15 mouse cellular contexts compared by ENCODE assay signal in genomic region chr9:13443484-13444211, GRCm38 (mm10). TPM values are rescaled to one million over a fixed set of nuclear protein-coding genes. Genes with fewer than 3 reads are reported as not detected.
DNase-seq lines count a peak whose midpoint lies in the region; ATAC-seq and TF ChIP-seq lines count a peak whose summit lies in the region.
"Had no signal": no experiment of that assay in that cellular context is flagged by ENCODE, and none has a peak within 500 bp of the region (broad histone marks: within the 10 kb centered on the region; RNA-seq: fewer than 3 reads in every experiment).

No protein-coding gene starts in this region.

- no peak overlapping the region for H3K27ac ChIP-seq in lung, embryonic 16.5 days (ENCODE audit: low read length)
- no peak overlapping the region; the same call in 1 of the 2 replicates for H3K27ac ChIP-seq in MEL (ENCODE audit: control insufficient read depth, low read depth, low read length)
- H3K27ac ChIP-seq in hindbrain, embryonic 10.5 days = no peak overlapping the region
- H3K27ac ChIP-seq in kidney, embryonic 16.5 days (ENCODE audit: low read length) = no peak overlapping the region
- H3K27ac ChIP-seq: embryonic facial prominence, embryonic 13.5 days; forebrain, embryonic 15.5 days; stomach, embryonic 15.5 days had no signal

- H3K4me2 ChIP-seq in lung, embryonic 16.5 days (ENCODE audit: low read depth, low read length) = no peak overlapping the region
- H3K4me2 ChIP-seq in kidney, embryonic 16.5 days (replicated peaks; ENCODE audit: low read depth, low read length) = no peak overlapping the region
- H3K4me2 ChIP-seq: embryonic facial prominence, embryonic 13.5 days; forebrain, embryonic 15.5 days; stomach, embryonic 15.5 days had no signal

- TF ChIP-seq EP300 in MEL (IDR thresholded peaks at IDR 0.05; ENCODE audit: low read depth in 1 of 2, low read length in 2 of 2) = no peak

- H3K4me3 ChIP-seq in lung, embryonic 16.5 days (ENCODE audit: low read length) = no peak overlapping the region
- H3K4me3 ChIP-seq in MEL (ENCODE audit: control insufficient read depth in 1 of 2, insufficient read depth in 1 of 2, low read depth in 2 of 2, low read length in 2 of 2) = no peak overlapping the region
- H3K4me3 ChIP-seq in hindbrain, embryonic 10.5 days = no peak overlapping the region
- no peak overlapping the region for H3K4me3 ChIP-seq in kidney, embryonic 16.5 days (ENCODE audit: low read length)
- H3K4me3 ChIP-seq: embryonic facial prominence, embryonic 13.5 days; forebrain, embryonic 15.5 days; myocyte; stomach, embryonic 15.5 days had no signal

- ATAC-seq in lung, embryonic 16.5 days (ENCODE audit: low read depth) = peak; percentile 37; the same call in 1 of the 2 replicates
- ATAC-seq in megakaryocyte progenitor cell, adult 5-6 weeks (replicated peaks; ENCODE audit: poor library complexity) = peak; percentile 84
- no peak for ATAC-seq in kidney, embryonic 16.5 days (ENCODE audit: low FRiP score, low TSS enrichment)
- ATAC-seq: forebrain, embryonic 15.5 days had no signal

- H3K36me3 ChIP-seq in lung, embryonic 16.5 days (ENCODE audit: control insufficient read depth, insufficient read depth, low read length) = no peaks in the 10 kb centered on the region
- H3K36me3 ChIP-seq in MEL (ENCODE audit: control insufficient read depth in 1 of 2, insufficient read depth in 2 of 2, low read length in 2 of 2) = peaks cover 0 to 2% of the 10 kb centered on the region in 2 experiments; a peak in 1 of 4 replicates
- no peaks in the 10 kb centered on the region for H3K36me3 ChIP-seq in hindbrain, embryonic 10.5 days
- no peaks in the 10 kb centered on the region for H3K36me3 ChIP-seq in kidney, embryonic 16.5 days (ENCODE audit: insufficient read depth, low read length)
- H3K36me3 ChIP-seq: embryonic facial prominence, embryonic 13.5 days; forebrain, embryonic 15.5 days; stomach, embryonic 15.5 days had no signal

- H3K4me1 ChIP-seq in lung, embryonic 16.5 days (replicated peaks; ENCODE audit: control insufficient read depth, insufficient read depth, low read length) = peaks cover 7% of the 10 kb centered on the region
- H3K4me1 ChIP-seq in MEL (ENCODE audit: control insufficient read depth in 1 of 2, insufficient read depth in 2 of 2, low read length in 2 of 2) = peaks cover 0 to 6% of the 10 kb centered on the region in 2 experiments; a peak in 1 of 4 replicates
- no peaks in the 10 kb centered on the region for H3K4me1 ChIP-seq in hindbrain, embryonic 10.5 days (replicated peaks)
- peaks cover 11% of the 10 kb centered on the region; the same call in 1 of the 2 replicates for H3K4me1 ChIP-seq in kidney, embryonic 16.5 days (ENCODE audit: insufficient read depth, low read length)
- H3K4me1 ChIP-seq: forebrain, embryonic 15.5 days had no signal

- no peak for TF ChIP-seq POLR2A in MEL (IDR thresholded peaks at IDR 0.05; ENCODE audit: control insufficient read depth in 1 of 2, insufficient read depth in 1 of 2, low read depth in 1 of 2, low read length in 2 of 2, poor library complexity in 1 of 2)

- no peaks in the 10 kb centered on the region for H3K27me3 ChIP-seq in lung, embryonic 16.5 days (ENCODE audit: control insufficient read depth, insufficient read depth, low read depth, low read length)
- H3K27me3 ChIP-seq in MEL (ENCODE audit: control insufficient read depth in 1 of 2, insufficient read depth in 2 of 2, low read length in 2 of 2) = no peaks in the 10 kb centered on the region
- H3K27me3 ChIP-seq in hindbrain, embryonic 10.5 days (ENCODE audit: insufficient read depth, poor library complexity, severe bottlenecking) = no peaks in the 10 kb centered on the region
- no peaks in the 10 kb centered on the region for H3K27me3 ChIP-seq in kidney, embryonic 16.5 days (ENCODE audit: insufficient read depth, low read length)
- H3K27me3 ChIP-seq: embryonic facial prominence, embryonic 13.5 days; forebrain, embryonic 15.5 days; stomach, embryonic 15.5 days had no signal

- H3K79me2 ChIP-seq in MEL (ENCODE audit: control insufficient read depth, insufficient read depth, low read length, poor library complexity) = no peaks in the 10 kb centered on the region

- DNase-seq in lung, postnatal 14 days = no peak
- peak; percentile 88 for DNase-seq in CD4-positive helper T cell, adult 2 months (ENCODE audit: low read depth, low spot score)
- DNase-seq in MEL (ENCODE audit: low read depth, low spot score) = peak; percentile 51
- no peak for DNase-seq in hindbrain, embryonic 10.5 days (ENCODE audit: low spot score)
- DNase-seq: cerebellum, adult 8-10 months; kidney, postnatal 36 days had no signal

- H3K9ac ChIP-seq in lung, embryonic 16.5 days (ENCODE audit: low read length) = no peak overlapping the region
- H3K9ac ChIP-seq in MEL (ENCODE audit: control insufficient read depth, low read depth, low read length, poor library complexity, severe bottlenecking) = no peak overlapping the region
- H3K9ac ChIP-seq in kidney, embryonic 16.5 days (replicated peaks; ENCODE audit: low read length) = no peak overlapping the region
- H3K9ac ChIP-seq: embryonic facial prominence, embryonic 13.5 days; forebrain, embryonic 15.5 days; stomach, embryonic 15.5 days had no signal

- no peak for TF ChIP-seq RAD21 in MEL (IDR thresholded peaks at IDR 0.05; ENCODE audit: low read depth, low read length)

- TF ChIP-seq CTCF in MEL (IDR thresholded peaks at IDR 0.05 in 2 of 3, conservative IDR thresholded peaks at IDR 0.05 in 1 of 3; ENCODE audit: control insufficient read depth in 1 of 3, insufficient read depth in 1 of 3, low read depth in 2 of 3, low read length in 3 of 3, poor library complexity in 1 of 3, severe bottlenecking in 1 of 3) = no peak

- 44% methylated on average over 1 of the region's 1 CpGs for WGBS in lung, embryonic 16.5 days
- 75% methylated on average over 1 of the region's 1 CpGs for WGBS in hindbrain, embryonic 10.5 days
- 68% methylated on average over 1 of the region's 1 CpGs for WGBS in kidney, embryonic 16.5 days

- H3K9me3 ChIP-seq in lung, embryonic 16.5 days (ENCODE audit: control insufficient read depth, low read length) = no peaks in the 10 kb centered on the region
- H3K9me3 ChIP-seq in MEL (replicated peaks; ENCODE audit: insufficient read depth, low read length) = no peaks in the 10 kb centered on the region
- no peaks in the 10 kb centered on the region for H3K9me3 ChIP-seq in hindbrain, embryonic 10.5 days
- no peaks in the 10 kb centered on the region for H3K9me3 ChIP-seq in kidney, embryonic 16.5 days (ENCODE audit: low read length)
- H3K9me3 ChIP-seq: embryonic facial prominence, embryonic 13.5 days; forebrain, embryonic 15.5 days; stomach, embryonic 15.5 days had no signal

TF ChIP-seq in MEL, 35 proteins besides CTCF, POLR2A, EP300 and RAD21:
- TF ChIP-seq TCF12 (IDR thresholded peaks at IDR 0.05; ENCODE audit: low read depth, low read length) (peak; percentile 20; the same call in 1 of the 2 replicates), MAFK (IDR thresholded peaks at IDR 0.05; ENCODE audit: borderline replicate concordance, low read depth, low read length) (0 out of 2 replicates have a peak, but pooled peaks have one; percentile 21), POLR2AphosphoS2 (IDR thresholded peaks at IDR 0.05; ENCODE audit: low read length) (no peak), ETS1 (IDR thresholded peaks at IDR 0.05; ENCODE audit: low read depth, low read length) (peak; percentile 36; the same call in 1 of the 2 replicates)

RNA-seq across cellular contexts. Expression of gene Gm17571, which starts 2.9 kb away (rescaled TPM):
- not detected in 2 replicates for polyA plus RNA-seq in lung, embryonic 16.5 days (2015; fragmentation: Nextera tagmentation; extraction: Ambion mirVana)
- total RNA-seq in MEL (2012; rRNA removed) = not detected in 2 replicates
- polyA plus RNA-seq in MEL (2012; ENCODE audit: insufficient read depth in 1 of 2, insufficient read length in 2 of 2, low read depth in 1 of 2, low replicate concordance in 2 of 2, missing spikeins in 1 of 2) = not detected
- total RNA-seq in megakaryocyte progenitor cell, adult 5-6 weeks (2015) = not detected in 2 replicates
- total RNA-seq in megakaryocyte progenitor cell, adult 5-6 weeks (2017) = not detected in 2 replicates
- not detected in 2 replicates for polyA plus RNA-seq in hindbrain, embryonic 10.5 days (2016; fragmentation: Nextera tagmentation; extraction: Ambion mirVana)
- polyA plus RNA-seq in kidney, embryonic 16.5 days (2015; fragmentation: Nextera tagmentation; extraction: Ambion mirVana) = not detected in 2 replicates
- total RNA-seq: left cerebral cortex, postnatal 25 days had no signal
- polyA plus RNA-seq: embryonic facial prominence, embryonic 13.5 days; forebrain, embryonic 15.5 days; gonadal fat pad, adult 2 months; myocyte; stomach, embryonic 15.5 days had no signal

Comparison
In these comparisons a context has a peak if more than half of its experiments do, and no peak if none do; other contexts are left out.
1. DNase-seq: peak in CD4-positive helper T cell, adult 2 months (single experiment) and MEL (single experiment); none in lung, postnatal 14 days (single experiment) and hindbrain, embryonic 10.5 days (single experiment).